Mouse (Mus musculus): Measurements from ENCODE around the gene Epha4. TPM values are rescaled to one million over a fixed set of nuclear protein-coding genes. Genes with fewer than 3 reads are reported as not detected.

Gene Epha4
- polyA plus RNA-seq, 1 experiment from 2014 or later, result 1.6 TPM

DNA sequence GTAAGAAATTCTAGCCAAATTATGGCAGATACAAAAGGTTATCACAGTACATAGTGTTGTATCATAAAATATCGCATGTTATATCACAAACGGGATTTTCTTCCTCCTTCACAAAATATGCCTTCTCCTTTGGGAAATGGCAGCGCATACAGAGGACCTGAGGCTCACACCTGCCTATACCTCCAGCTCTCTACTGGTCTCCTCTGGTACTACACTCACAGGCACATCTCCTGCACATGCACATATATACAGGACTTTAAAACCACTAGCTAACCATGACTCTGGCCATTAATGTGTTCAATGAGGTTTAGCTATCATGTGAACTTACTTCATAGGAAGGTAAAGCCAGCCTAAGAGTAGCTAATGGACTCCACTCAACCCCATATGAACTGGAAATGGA is 81.7 kb downstream of the Epha4 start:
- H3K36me3 ChIP-seq, result no peaks in the 10 kb centered on the region
- peaks cover 5% of the 10 kb centered on the region for H3K4me1 ChIP-seq
- H3K4me2 ChIP-seq, result no peak overlapping the region
- H3K27ac ChIP-seq, result no peak overlapping the region
- ATAC-seq, result no peak
- WGBS (ENCODE audit: insufficient replicate concordance), result 78% methylated on average over 3 of the region's 3 CpGs
- no peaks in the 10 kb centered on the region for H3K27me3 ChIP-seq (replicated peaks)
- no peak overlapping the region for H3K4me3 ChIP-seq
- H3K9ac ChIP-seq, result no peak overlapping the region
- H3K9me3 ChIP-seq (replicated peaks), result no peaks in the 10 kb centered on the region

DNA sequence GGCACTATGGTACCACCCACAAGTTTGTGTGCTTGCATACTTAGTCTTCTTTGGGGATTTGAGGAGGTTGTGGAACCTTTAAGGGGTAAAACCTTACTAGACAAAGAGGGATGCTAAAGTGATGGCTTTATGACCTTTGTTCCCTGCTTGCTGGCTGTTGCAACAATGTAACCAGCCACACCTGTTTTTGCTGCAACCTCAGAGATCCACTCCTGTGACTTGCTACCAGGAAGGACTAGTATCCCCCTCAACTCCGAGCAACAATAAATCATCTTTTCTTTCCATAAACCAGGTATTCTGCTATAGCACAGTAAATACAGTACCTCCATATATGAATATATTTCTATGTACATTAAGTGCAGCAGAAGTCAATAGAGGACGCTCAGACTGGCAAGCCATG is 82.4 kb downstream of the Epha4 start:
- Histone ChIP-seq H3K9me3 (replicated peaks) (no peaks in the 10 kb centered on the region), H3K9ac (no peak overlapping the region), H3K27ac (no peak overlapping the region), H3K4me1 (peaks cover 5% of the 10 kb centered on the region), H3K4me2 (no peak overlapping the region), H3K27me3 (replicated peaks) (no peaks in the 10 kb centered on the region), H3K36me3 (no peaks in the 10 kb centered on the region), H3K4me3 (no peak overlapping the region)
- ATAC-seq, result no peak
- WGBS (ENCODE audit: insufficient replicate concordance), result 78% methylated on average over 2 of the region's 2 CpGs

DNA sequence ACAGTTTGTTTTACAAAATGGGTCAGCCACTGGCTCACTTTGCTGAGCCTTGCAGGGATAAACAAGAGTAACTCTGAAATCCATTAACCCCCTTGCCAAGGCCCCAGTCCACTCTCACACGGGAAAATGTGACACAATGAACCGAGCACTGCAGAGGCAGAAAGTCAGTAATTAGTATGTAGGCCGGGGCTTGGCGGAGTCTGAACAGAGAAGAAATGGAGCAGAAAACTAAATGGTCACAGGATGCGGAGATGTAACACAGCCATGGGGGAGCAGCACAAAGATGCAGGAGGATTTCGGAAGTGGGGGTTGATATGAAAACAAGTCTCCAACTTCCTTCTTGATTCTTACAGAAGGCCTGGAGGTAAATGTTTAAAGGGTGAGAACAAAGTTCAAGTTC is 85.7 kb downstream of the Epha4 start:
- no peaks in the 10 kb centered on the region for H3K4me1 ChIP-seq
- H3K4me2 ChIP-seq, result no peak overlapping the region
- H3K4me3 ChIP-seq, result no peak overlapping the region
- WGBS (ENCODE audit: insufficient replicate concordance), result 77% methylated on average over 6 of the region's 6 CpGs
- no peaks in the 10 kb centered on the region for H3K36me3 ChIP-seq
- no peak for ATAC-seq
- H3K27me3 ChIP-seq (replicated peaks), result no peaks in the 10 kb centered on the region
- no peak overlapping the region for H3K9ac ChIP-seq
- H3K9me3 ChIP-seq (replicated peaks), result no peaks in the 10 kb centered on the region
- H3K27ac ChIP-seq, result no peak overlapping the region

DNA sequence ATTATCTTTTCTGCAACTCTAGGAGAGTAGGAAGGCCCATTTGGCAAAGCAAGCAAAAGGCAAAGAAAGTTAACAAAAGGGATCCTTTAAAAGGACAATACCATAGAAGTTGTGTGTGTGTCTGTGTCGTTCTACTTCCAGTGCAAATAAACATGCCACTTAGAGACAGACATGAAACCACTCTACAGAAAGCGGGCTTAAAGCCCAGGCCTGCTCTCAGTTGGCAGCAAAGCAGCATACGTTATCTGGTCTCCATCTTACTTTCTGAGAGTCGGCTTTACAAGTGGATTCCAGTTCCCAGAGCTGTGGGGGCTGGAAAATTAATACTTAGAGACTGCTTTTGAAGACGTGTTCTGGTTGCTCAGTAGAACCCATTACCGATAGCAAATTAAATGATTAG is 87.9 kb downstream of the Epha4 start:
- no peaks in the 10 kb centered on the region for H3K4me1 ChIP-seq
- no peak overlapping the region for H3K9ac ChIP-seq
- H3K36me3 ChIP-seq, result no peaks in the 10 kb centered on the region
- H3K27me3 ChIP-seq (replicated peaks), result no peaks in the 10 kb centered on the region
- no peaks in the 10 kb centered on the region for H3K9me3 ChIP-seq (replicated peaks)
- H3K4me3 ChIP-seq, result no peak overlapping the region
- H3K4me2 ChIP-seq, result no peak overlapping the region
- no peak for ATAC-seq
- WGBS (ENCODE audit: insufficient replicate concordance), result 65% methylated on average over 6 of the region's 6 CpGs
- H3K27ac ChIP-seq, result no peak overlapping the region

DNA sequence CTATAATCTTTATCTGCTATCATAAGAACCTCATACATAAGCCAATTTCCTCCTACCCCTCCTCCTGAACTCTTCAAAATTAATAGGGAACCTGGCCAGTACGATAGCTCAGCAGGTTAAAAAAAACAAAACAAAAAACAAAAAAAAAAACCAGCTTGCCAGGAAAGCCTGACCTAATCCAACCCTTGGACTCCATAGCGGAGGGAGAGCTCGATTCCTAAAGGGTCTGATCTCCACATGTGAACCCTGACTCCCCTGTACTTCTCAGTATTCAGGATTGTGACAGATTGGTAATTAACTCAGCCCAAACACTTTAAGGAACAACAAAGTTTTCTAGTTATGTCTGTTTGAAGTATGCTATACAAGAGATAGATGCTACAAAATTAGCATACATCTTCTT is 89.7 kb downstream of the Epha4 start:
- Histone ChIP-seq H3K9ac (no peak overlapping the region), H3K9me3 (replicated peaks) (no peaks in the 10 kb centered on the region), H3K4me3 (no peak overlapping the region), H3K4me1 (no peaks in the 10 kb centered on the region), H3K27ac (no peak overlapping the region), H3K36me3 (no peaks in the 10 kb centered on the region), H3K27me3 (replicated peaks) (no peaks in the 10 kb centered on the region), H3K4me2 (no peak overlapping the region)
- 74% methylated on average over 3 of the region's 3 CpGs for WGBS (ENCODE audit: insufficient replicate concordance)
- no peak for ATAC-seq

DNA sequence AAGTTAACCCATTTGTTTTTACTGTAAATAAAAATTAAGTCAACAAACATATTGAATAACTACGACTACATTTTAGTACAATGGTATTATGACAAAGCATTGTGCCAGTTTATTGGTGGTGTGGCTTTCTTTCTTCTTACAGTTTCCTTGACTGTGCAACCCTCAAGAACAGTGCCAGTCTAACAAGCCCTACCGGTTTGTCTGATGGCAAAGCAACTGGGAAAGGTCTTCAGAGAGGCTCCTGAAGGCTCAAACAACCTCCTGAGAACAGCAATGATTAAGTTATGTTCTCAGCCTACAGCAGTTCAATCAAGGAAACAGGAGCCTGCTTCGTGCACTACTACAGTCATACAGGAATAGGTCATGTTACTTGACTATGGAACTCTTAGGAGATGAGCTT is 93.8 kb downstream of the Epha4 start:
- Histone ChIP-seq H3K27ac (no peak overlapping the region), H3K36me3 (no peaks in the 10 kb centered on the region), H3K4me1 (no peaks in the 10 kb centered on the region), H3K9me3 (replicated peaks) (no peaks in the 10 kb centered on the region), H3K9ac (no peak overlapping the region), H3K4me2 (no peak overlapping the region), H3K27me3 (replicated peaks) (no peaks in the 10 kb centered on the region), H3K4me3 (no peak overlapping the region)
- WGBS (ENCODE audit: insufficient replicate concordance), result 69% methylated on average over 3 of the region's 3 CpGs
- no peak for ATAC-seq

DNA sequence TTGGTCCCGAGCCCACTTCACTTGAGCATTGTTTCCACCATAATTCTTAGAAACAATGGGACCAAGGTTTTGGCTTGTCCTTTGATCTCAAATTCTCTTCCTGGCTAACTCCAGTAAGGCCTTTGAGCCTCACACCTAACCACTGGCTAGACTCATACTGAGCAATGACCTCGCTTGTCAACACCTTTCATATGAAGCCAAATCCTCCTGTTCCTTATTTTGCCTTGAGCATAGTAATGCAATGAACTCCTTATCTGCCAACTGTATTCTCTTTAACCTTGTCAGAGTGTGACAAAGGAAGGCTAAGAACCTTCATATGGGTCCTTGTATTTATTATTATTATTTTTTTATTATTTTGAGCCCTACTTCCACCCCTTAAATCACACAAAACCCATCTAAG is 94.5 kb downstream of the Epha4 start:
- Histone ChIP-seq H3K27me3 (replicated peaks) (no peaks in the 10 kb centered on the region), H3K36me3 (no peaks in the 10 kb centered on the region), H3K9me3 (replicated peaks) (no peaks in the 10 kb centered on the region), H3K4me1 (no peaks in the 10 kb centered on the region), H3K4me3 (no peak overlapping the region), H3K27ac (no peak overlapping the region), H3K4me2 (no peak overlapping the region), H3K9ac (no peak overlapping the region)
- WGBS (ENCODE audit: insufficient replicate concordance), result 63% methylated on average over 2 of the region's 2 CpGs
- ATAC-seq, result no peak

DNA sequence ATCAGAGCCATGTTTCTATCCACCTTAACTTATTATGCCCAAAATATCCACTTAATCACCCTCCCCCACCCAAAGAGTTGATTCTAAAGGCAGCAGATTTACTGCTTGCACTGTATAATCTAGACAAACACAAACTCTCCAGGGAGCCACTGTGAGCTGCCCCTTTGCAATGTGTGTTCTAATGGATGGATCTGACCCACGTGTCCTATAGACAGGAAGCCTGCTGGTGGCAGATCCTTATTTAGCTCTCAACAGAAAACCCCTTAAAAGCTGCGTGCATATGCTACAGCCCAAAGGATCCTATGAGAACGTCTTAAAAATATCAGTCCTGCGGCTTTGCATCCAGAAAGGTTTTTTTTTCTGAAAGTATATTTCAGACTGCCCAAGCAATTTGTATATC is 98.0 kb downstream of the Epha4 start:
- ATAC-seq, result no peak
- Histone ChIP-seq H3K9me3 (replicated peaks) (no peaks in the 10 kb centered on the region), H3K9ac (no peak overlapping the region), H3K4me3 (no peak overlapping the region), H3K4me2 (no peak overlapping the region), H3K4me1 (peaks cover 3% of the 10 kb centered on the region; the same call in 1 of the 2 replicates), H3K36me3 (no peaks in the 10 kb centered on the region), H3K27me3 (replicated peaks) (no peaks in the 10 kb centered on the region), H3K27ac (no peak overlapping the region)
- WGBS (ENCODE audit: insufficient replicate concordance), result 33% methylated on average over 4 of the region's 4 CpGs

DNA sequence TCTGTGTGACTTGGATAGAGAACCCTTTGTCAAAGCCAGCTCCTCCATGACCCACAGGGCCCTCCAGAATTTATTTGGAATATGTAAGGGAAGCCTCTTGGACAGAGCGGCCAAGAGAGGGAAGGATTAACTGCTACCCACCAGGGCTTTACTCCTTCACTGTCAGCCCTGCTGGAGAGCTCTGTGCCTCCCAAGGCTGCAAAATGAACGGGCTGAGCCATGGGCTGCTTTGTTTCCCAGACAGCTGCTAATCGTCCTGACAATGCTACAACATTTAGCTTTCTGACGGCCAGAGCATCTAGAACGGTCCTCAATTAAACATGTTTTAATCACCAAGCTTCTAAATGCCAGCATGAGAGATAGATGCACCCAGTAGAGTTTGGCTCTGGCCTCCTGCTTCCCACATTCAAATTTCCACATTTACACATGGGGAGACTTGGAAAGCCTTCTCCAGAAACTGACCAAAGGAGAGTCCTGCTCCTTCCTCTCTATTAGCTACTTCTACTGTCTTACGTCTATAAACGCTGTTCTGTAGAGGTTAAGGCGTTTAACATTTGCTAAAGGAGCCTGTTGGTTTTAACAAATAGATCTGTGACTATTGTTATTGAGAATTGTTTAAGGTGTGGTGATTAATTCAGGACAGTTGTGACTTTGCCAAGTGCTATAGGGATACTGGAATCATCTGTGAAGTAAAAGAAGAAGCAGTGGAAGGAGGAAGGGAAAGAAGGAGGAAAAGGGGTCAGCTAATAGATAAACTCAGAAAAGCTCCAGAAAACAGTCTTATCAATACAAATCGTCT is 101.8 kb downstream of the Epha4 start:
- Histone ChIP-seq H3K27ac (no peak overlapping the region), H3K4me2 (no peak overlapping the region), H3K9ac (no peak overlapping the region), H3K27me3 (replicated peaks) (no peaks in the 10 kb centered on the region), H3K9me3 (replicated peaks) (no peaks in the 10 kb centered on the region), H3K4me3 (no peak overlapping the region), H3K36me3 (no peaks in the 10 kb centered on the region), H3K4me1 (peaks cover 3% of the 10 kb centered on the region; the same call in 1 of the 2 replicates)
- 54% methylated on average over 9 of the region's 9 CpGs for WGBS (ENCODE audit: insufficient replicate concordance)
- no peak for ATAC-seq

DNA sequence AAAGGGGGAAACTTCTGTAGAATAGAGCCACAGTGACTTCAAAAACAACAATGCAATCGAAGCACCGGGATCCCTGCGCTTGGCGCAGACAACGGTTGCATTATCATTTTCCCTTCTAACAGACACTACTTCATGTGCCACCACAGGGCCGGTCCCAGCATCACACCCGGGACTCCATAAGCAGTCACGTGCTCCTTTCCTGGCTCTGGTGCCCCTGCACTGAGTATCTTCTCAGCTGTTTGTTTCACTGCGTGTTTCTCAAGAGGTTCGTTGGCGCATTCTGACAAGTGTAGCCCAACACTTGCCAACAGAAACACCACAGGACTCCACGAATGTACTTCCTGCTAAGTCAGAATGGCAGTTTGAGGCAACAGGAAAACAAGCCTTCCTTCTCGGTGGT is 102.6 kb downstream of the Epha4 start:
- 51% methylated on average over 13 of the region's 13 CpGs for WGBS (ENCODE audit: insufficient replicate concordance)
- no peak for ATAC-seq
- no peak overlapping the region for H3K4me2 ChIP-seq
- H3K27me3 ChIP-seq (replicated peaks), result no peaks in the 10 kb centered on the region
- H3K4me3 ChIP-seq, result no peak overlapping the region
- H3K27ac ChIP-seq, result no peak overlapping the region
- peaks cover 3% of the 10 kb centered on the region; the same call in 1 of the 2 replicates for H3K4me1 ChIP-seq
- H3K9ac ChIP-seq, result no peak overlapping the region
- no peaks in the 10 kb centered on the region for H3K9me3 ChIP-seq (replicated peaks)
- no peaks in the 10 kb centered on the region for H3K36me3 ChIP-seq

DNA sequence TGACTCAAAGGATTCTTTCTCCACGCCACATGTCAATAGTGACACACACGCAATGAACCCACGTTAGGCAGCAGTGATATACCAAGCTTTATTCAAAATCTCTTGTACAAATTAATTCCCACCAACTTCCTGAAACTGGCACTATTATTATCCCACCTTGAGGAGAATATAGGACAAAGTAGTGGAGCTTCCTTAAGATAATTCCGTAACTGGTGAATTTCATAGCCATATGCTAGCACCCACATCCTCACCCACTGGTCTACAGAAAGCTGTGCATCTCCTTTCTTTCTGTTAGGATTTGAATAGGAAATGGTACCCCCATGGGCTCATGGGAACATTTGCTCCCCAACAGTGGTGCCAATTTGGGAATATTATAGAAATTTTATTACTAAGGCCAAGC is 103.7 kb downstream of the Epha4 start:
- no peaks in the 10 kb centered on the region for H3K27me3 ChIP-seq (replicated peaks)
- no peak for ATAC-seq

DNA sequence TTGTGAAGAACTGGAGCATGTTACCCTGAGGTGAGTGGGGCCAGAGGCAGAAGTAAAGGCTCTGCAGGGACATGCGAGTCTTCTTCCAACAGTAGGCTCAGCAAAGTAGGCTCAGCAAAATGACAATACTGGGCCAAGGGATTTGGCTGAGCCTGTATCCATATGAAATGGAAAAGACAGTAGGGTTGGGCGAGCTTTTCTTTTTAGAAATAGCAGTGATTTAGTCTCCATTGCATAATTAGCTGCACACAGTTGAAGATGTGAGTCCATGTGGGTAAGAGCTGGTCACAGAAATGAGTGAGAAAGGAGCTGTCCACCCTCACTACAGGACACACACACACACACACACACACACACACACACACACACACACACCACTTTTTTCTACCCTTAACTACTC is 104.2 kb downstream of the Epha4 start:
- WGBS (ENCODE audit: insufficient replicate concordance), result 65% methylated on average over 2 of the region's 2 CpGs
- Histone ChIP-seq H3K9me3 (replicated peaks) (no peaks in the 10 kb centered on the region), H3K27me3 (replicated peaks) (no peaks in the 10 kb centered on the region), H3K4me3 (no peak overlapping the region), H3K27ac (no peak overlapping the region), H3K36me3 (no peaks in the 10 kb centered on the region), H3K4me1 (peaks cover 6% of the 10 kb centered on the region; the same call in 1 of the 2 replicates), H3K4me2 (no peak overlapping the region), H3K9ac (no peak overlapping the region)
- ATAC-seq, result no peak

More for the DNA sequence above, 103.7 kb downstream of the Epha4 start:
- Histone ChIP-seq H3K4me3 (no peak overlapping the region), H3K36me3 (no peaks in the 10 kb centered on the region), H3K4me1 (peaks cover 6% of the 10 kb centered on the region; the same call in 1 of the 2 replicates), H3K9ac (no peak overlapping the region), H3K4me2 (no peak overlapping the region), H3K27ac (no peak overlapping the region), H3K9me3 (replicated peaks) (no peaks in the 10 kb centered on the region)
- 87% methylated on average over 4 of the region's 4 CpGs for WGBS (ENCODE audit: insufficient replicate concordance)

DNA sequence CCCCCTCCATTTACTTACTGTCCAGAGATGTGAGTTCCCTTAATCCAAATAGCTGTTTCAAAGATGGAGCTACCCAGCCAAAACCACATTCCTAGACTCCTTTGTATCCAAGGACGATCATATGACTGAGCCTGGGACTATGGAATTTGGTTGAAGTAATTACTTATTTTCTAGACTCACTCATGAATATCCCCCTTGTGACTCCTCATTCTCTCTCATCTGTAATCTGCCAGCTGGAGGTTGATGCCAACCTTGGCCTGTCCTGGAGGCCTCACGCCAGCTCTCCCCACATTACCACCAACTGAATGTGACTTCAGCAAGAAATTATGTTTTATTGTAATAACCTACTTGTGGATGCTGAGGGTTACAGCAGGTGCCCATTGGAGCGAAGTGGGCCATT is 104.7 kb downstream of the Epha4 start:
- Histone ChIP-seq H3K4me2 (no peak overlapping the region), H3K9ac (no peak overlapping the region), H3K4me3 (no peak overlapping the region), H3K36me3 (no peaks in the 10 kb centered on the region), H3K27me3 (replicated peaks) (no peaks in the 10 kb centered on the region), H3K9me3 (replicated peaks) (no peaks in the 10 kb centered on the region), H3K4me1 (peaks cover 6% of the 10 kb centered on the region; the same call in 1 of the 2 replicates), H3K27ac (no peak overlapping the region)
- WGBS (ENCODE audit: insufficient replicate concordance), result 73% methylated on average over 3 of the region's 3 CpGs
- no peak for ATAC-seq
